Mouse (Mus musculus): ENCODE results near the gene 5031439G07Rik. TPM values are rescaled to one million over a fixed set of nuclear protein-coding genes. Genes with fewer than 3 reads are reported as not detected.

The 5031439G07Rik gene
- polyA plus RNA-seq, 1 experiment: 14.9 TPM

GRCm38 (mm10) chr15:84973544-84973871 is 14.8 kb downstream of the 5031439G07Rik start:
- H3K27ac ChIP-seq (ENCODE audit: control insufficient read depth, insufficient read depth, low read depth, low read length, poor library complexity): no peak overlapping the region
- TF ChIP-seq POLR2A (IDR thresholded peaks at IDR 0.05; ENCODE audit: borderline replicate concordance, control insufficient read depth, low read depth, low read length) (no peak), CTCF (IDR thresholded peaks at IDR 0.05; ENCODE audit: control insufficient read depth, insufficient read depth, low read length) (no peak)
- no peak overlapping the region for H3K4me3 ChIP-seq (replicated peaks; ENCODE audit: control insufficient read depth, low read depth, low read length)
- H3K4me1 ChIP-seq (ENCODE audit: control insufficient read depth, insufficient read depth, low read length): peaks cover 1% of the 10 kb centered on the region; the same call in 1 of the 2 replicates
- WGBS: 81% methylated on average over 3 of the region's 3 CpGs

- TF ChIP-seq POLR2A (IDR thresholded peaks at IDR 0.05; ENCODE audit: borderline replicate concordance, control insufficient read depth, low read depth, low read length) (no peak), CTCF (IDR thresholded peaks at IDR 0.05; ENCODE audit: control insufficient read depth, insufficient read depth, low read length) (no peak)
- peaks cover 1% of the 10 kb centered on the region; the same call in 1 of the 2 replicates for H3K4me1 ChIP-seq (ENCODE audit: control insufficient read depth, insufficient read depth, low read length)
- no peak overlapping the region for H3K4me3 ChIP-seq (replicated peaks; ENCODE audit: control insufficient read depth, low read depth, low read length)
- WGBS: 77% methylated on average over 8 of the region's 8 CpGs
- no peak overlapping the region for H3K27ac ChIP-seq (ENCODE audit: control insufficient read depth, insufficient read depth, low read depth, low read length, poor library complexity)
Measured at GRCm38 (mm10) chr15:84972860-84973543, 15.3 kb downstream of the 5031439G07Rik start.

GRCm38 (mm10) chr15:84968534-84968933 is 19.8 kb downstream of the 5031439G07Rik start:
- H3K4me3 ChIP-seq (replicated peaks; ENCODE audit: control insufficient read depth, low read depth, low read length): no peak overlapping the region
- H3K27ac ChIP-seq (ENCODE audit: control insufficient read depth, insufficient read depth, low read depth, low read length, poor library complexity): no peak overlapping the region
- TF ChIP-seq POLR2A (IDR thresholded peaks at IDR 0.05; ENCODE audit: borderline replicate concordance, control insufficient read depth, low read depth, low read length) (no peak), CTCF (IDR thresholded peaks at IDR 0.05; ENCODE audit: control insufficient read depth, insufficient read depth, low read length) (no peak)
- peaks cover 4% of the 10 kb centered on the region for H3K4me1 ChIP-seq (ENCODE audit: control insufficient read depth, insufficient read depth, low read length)
- 2% methylated on average over 4 of the region's 4 CpGs for WGBS

- no peak overlapping the region for H3K4me3 ChIP-seq (replicated peaks; ENCODE audit: control insufficient read depth, low read depth, low read length)
- no peak for TF ChIP-seq POLR2A (IDR thresholded peaks at IDR 0.05; ENCODE audit: borderline replicate concordance, control insufficient read depth, low read depth, low read length)
- TF ChIP-seq CTCF (IDR thresholded peaks at IDR 0.05; ENCODE audit: control insufficient read depth, insufficient read depth, low read length): no peak
- WGBS: 58% methylated on average over 7 of the region's 7 CpGs
- H3K27ac ChIP-seq (ENCODE audit: control insufficient read depth, insufficient read depth, low read depth, low read length, poor library complexity): no peak overlapping the region
- peaks cover 4% of the 10 kb centered on the region for H3K4me1 ChIP-seq (ENCODE audit: control insufficient read depth, insufficient read depth, low read length)
Measured at GRCm38 (mm10) chr15:84965575-84966360, 22.6 kb downstream of the 5031439G07Rik start.

- WGBS: 3% methylated on average over 5 of the region's 5 CpGs
- H3K4me1 ChIP-seq (ENCODE audit: control insufficient read depth, insufficient read depth, low read length): peaks cover 4% of the 10 kb centered on the region
- no peak overlapping the region for H3K4me3 ChIP-seq (replicated peaks; ENCODE audit: control insufficient read depth, low read depth, low read length)
- TF ChIP-seq CTCF (IDR thresholded peaks at IDR 0.05; ENCODE audit: control insufficient read depth, insufficient read depth, low read length): no peak
- TF ChIP-seq POLR2A (IDR thresholded peaks at IDR 0.05; ENCODE audit: borderline replicate concordance, control insufficient read depth, low read depth, low read length): no peak
- H3K27ac ChIP-seq (ENCODE audit: control insufficient read depth, insufficient read depth, low read depth, low read length, poor library complexity): no peak overlapping the region
Measured at GRCm38 (mm10) chr15:84964771-84965170, 23.6 kb downstream of the 5031439G07Rik start.

GRCm38 (mm10) chr15:84962518-84962917 is 25.8 kb downstream of the 5031439G07Rik start:
- Histone ChIP-seq H3K4me3 (replicated peaks; ENCODE audit: control insufficient read depth, low read depth, low read length) (no peak overlapping the region), H3K27ac (ENCODE audit: control insufficient read depth, insufficient read depth, low read depth, low read length, poor library complexity) (no peak overlapping the region), H3K4me1 (ENCODE audit: control insufficient read depth, insufficient read depth, low read length) (peaks cover 4% of the 10 kb centered on the region)
- WGBS: 83% methylated on average over 2 of the region's 2 CpGs
- TF ChIP-seq POLR2A (IDR thresholded peaks at IDR 0.05; ENCODE audit: borderline replicate concordance, control insufficient read depth, low read depth, low read length): no peak

GRCm38 (mm10) chr15:84960692-84961091 is 27.7 kb downstream of the 5031439G07Rik start:
- TF ChIP-seq CTCF (IDR thresholded peaks at IDR 0.05; ENCODE audit: control insufficient read depth, insufficient read depth, low read length): no peak
- TF ChIP-seq POLR2A (IDR thresholded peaks at IDR 0.05; ENCODE audit: borderline replicate concordance, control insufficient read depth, low read depth, low read length): no peak
- Histone ChIP-seq H3K4me1 (ENCODE audit: control insufficient read depth, insufficient read depth, low read length) (peaks cover 4% of the 10 kb centered on the region), H3K4me3 (replicated peaks; ENCODE audit: control insufficient read depth, low read depth, low read length) (no peak overlapping the region), H3K27ac (ENCODE audit: control insufficient read depth, insufficient read depth, low read depth, low read length, poor library complexity) (no peak overlapping the region)
- 79% methylated on average over 8 of the region's 8 CpGs for WGBS

GRCm38 (mm10) chr15:84959891-84960290 is 28.5 kb downstream of the 5031439G07Rik start:
- Histone ChIP-seq H3K4me1 (ENCODE audit: control insufficient read depth, insufficient read depth, low read length) (peaks cover 1% of the 10 kb centered on the region), H3K4me3 (replicated peaks; ENCODE audit: control insufficient read depth, low read depth, low read length) (no peak overlapping the region), H3K27ac (ENCODE audit: control insufficient read depth, insufficient read depth, low read depth, low read length, poor library complexity) (no peak overlapping the region)
- no peak for TF ChIP-seq POLR2A (IDR thresholded peaks at IDR 0.05; ENCODE audit: borderline replicate concordance, control insufficient read depth, low read depth, low read length)
- no peak for TF ChIP-seq CTCF (IDR thresholded peaks at IDR 0.05; ENCODE audit: control insufficient read depth, insufficient read depth, low read length)
- 56% methylated on average over 6 of the region's 6 CpGs for WGBS
